Mouse (Mus musculus): ENCODE measurements around the gene Tma7. TPM values are rescaled to one million over a fixed set of nuclear protein-coding genes. Genes with fewer than 3 reads are reported as not detected.

The Tma7 gene
- polyA plus RNA-seq, 1 experiment = 203 TPM

DNA sequence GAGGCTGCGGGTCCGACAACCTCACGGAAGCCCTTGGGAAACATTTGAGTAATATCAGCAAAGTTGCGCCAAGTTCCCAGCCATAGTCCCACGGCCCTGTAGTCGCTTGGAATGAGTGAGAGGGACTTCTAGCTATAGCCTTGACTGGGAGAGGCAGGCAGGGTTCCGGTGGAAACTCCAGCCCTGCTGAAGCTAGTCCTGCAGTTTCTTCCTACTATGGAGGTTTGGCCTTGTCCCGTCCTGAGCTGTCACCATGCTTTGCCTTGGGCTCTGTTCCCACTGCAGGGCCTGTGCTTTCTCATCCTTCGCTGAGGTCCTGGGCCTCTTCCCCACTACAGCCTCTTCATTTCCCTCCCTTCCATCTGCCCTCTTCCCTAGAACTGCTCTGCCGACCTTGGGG lies 33.8 kb upstream of the Tma7 start:
- Histone ChIP-seq H3K9me3 (replicated peaks; ENCODE audit: control insufficient read depth, insufficient read depth, low read length, poor library complexity, severe bottlenecking) (no peaks in the 10 kb centered on the region), H3K4me3 (ENCODE audit: low read depth, low read length) (no peak overlapping the region), H3K27me3 (ENCODE audit: control insufficient read depth, insufficient read depth, low read length, poor library complexity, severe bottlenecking) (no peaks in the 10 kb centered on the region), H3K27ac (ENCODE audit: insufficient read depth, low read length) (no peak overlapping the region), H3K9ac (ENCODE audit: low read depth, poor library complexity, severe bottlenecking) (no peak overlapping the region), H3K36me3 (ENCODE audit: control insufficient read depth, insufficient read depth, low read length, poor library complexity, severe bottlenecking) (peaks cover 14% of the 10 kb centered on the region; the same call in 1 of the 2 replicates), H3K4me1 (ENCODE audit: control insufficient read depth, insufficient read depth, low read length) (no peaks in the 10 kb centered on the region)
- no peak for TF ChIP-seq POLR2A (IDR thresholded peaks at IDR 0.05; ENCODE audit: insufficient read depth, low read length)
- no peak for TF ChIP-seq EP300 (IDR thresholded peaks at IDR 0.05; ENCODE audit: insufficient read depth, low read depth, low read length)
- TF ChIP-seq CTCF (IDR thresholded peaks at IDR 0.05; ENCODE audit: low read depth, low read length) = no peak

GRCm38 (mm10) chr9:109114871-109115270 lies 32.5 kb upstream of the Tma7 start:
- Histone ChIP-seq H3K9me3 (replicated peaks; ENCODE audit: control insufficient read depth, insufficient read depth, low read length, poor library complexity, severe bottlenecking) (peaks cover 1% of the 10 kb centered on the region; the same call in 1 of the 2 replicates), H3K9ac (ENCODE audit: low read depth, poor library complexity, severe bottlenecking) (no peak overlapping the region), H3K27me3 (ENCODE audit: control insufficient read depth, insufficient read depth, low read length, poor library complexity, severe bottlenecking) (no peaks in the 10 kb centered on the region), H3K27ac (ENCODE audit: insufficient read depth, low read length) (no peak overlapping the region), H3K4me1 (ENCODE audit: control insufficient read depth, insufficient read depth, low read length) (no peaks in the 10 kb centered on the region), H3K36me3 (ENCODE audit: control insufficient read depth, insufficient read depth, low read length, poor library complexity, severe bottlenecking) (peaks cover 14% of the 10 kb centered on the region; the same call in 1 of the 2 replicates), H3K4me3 (ENCODE audit: low read depth, low read length) (no peak overlapping the region)
- no peak for TF ChIP-seq POLR2A (IDR thresholded peaks at IDR 0.05; ENCODE audit: insufficient read depth, low read length)
- TF ChIP-seq CTCF (IDR thresholded peaks at IDR 0.05; ENCODE audit: low read depth, low read length) = no peak
- no peak for TF ChIP-seq EP300 (IDR thresholded peaks at IDR 0.05; ENCODE audit: insufficient read depth, low read depth, low read length)

DNA sequence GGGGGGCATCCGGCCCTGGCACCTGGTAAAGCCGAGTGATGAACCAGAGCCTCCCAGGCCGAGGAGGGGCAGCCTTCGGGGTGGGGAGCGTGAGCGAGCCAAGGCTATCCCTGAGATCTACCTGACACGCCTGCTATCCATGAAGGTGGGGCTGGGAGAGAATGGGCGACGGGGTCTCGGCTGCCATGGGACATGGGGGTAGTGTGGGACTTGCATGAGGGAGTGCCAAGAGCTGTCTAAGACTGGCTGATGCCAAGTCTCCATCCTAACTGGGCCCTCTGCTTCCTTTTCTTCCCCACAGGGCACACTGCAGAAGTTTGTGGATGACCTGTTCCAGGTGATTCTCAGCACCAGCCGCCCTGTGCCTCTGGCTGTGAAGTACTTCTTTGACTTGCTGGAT lies 31.9 kb upstream of the Tma7 start:
- no peaks in the 10 kb centered on the region for H3K27me3 ChIP-seq (ENCODE audit: control insufficient read depth, insufficient read depth, low read length, poor library complexity, severe bottlenecking)
- no peaks in the 10 kb centered on the region for H3K4me1 ChIP-seq (ENCODE audit: control insufficient read depth, insufficient read depth, low read length)
- no peak overlapping the region for H3K27ac ChIP-seq (ENCODE audit: insufficient read depth, low read length)
- H3K9me3 ChIP-seq (replicated peaks; ENCODE audit: control insufficient read depth, insufficient read depth, low read length, poor library complexity, severe bottlenecking) = peaks cover 6% of the 10 kb centered on the region; the same call in 1 of the 2 replicates
- H3K36me3 ChIP-seq (ENCODE audit: control insufficient read depth, insufficient read depth, low read length, poor library complexity, severe bottlenecking) = peaks cover 17% of the 10 kb centered on the region; the same call in 1 of the 2 replicates
- TF ChIP-seq POLR2A (IDR thresholded peaks at IDR 0.05; ENCODE audit: insufficient read depth, low read length) (no peak), EP300 (IDR thresholded peaks at IDR 0.05; ENCODE audit: insufficient read depth, low read depth, low read length) (no peak), CTCF (IDR thresholded peaks at IDR 0.05; ENCODE audit: low read depth, low read length) (no peak)
- H3K4me3 ChIP-seq (ENCODE audit: low read depth, low read length) = no peak overlapping the region
- no peak overlapping the region for H3K9ac ChIP-seq (ENCODE audit: low read depth, poor library complexity, severe bottlenecking)

DNA sequence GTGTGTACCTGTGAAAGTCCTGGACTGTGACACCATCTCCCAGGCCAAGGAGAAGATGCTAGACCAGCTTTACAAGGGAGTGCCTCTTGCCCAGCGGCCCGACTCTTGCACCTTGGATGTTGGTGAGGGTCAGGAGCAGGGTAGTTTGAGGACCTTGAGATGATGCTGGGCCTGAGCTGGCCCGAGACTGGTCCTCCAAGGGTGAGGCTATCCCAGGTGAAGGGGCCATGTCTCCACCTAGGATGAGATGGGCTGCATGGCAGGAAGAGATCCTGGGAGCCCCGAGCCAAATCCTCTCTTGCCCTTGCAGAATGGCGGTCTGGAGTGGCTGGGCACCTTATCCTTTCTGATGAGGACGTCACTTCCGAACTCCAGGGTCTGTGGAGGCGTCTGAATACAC lies 30.9 kb upstream of the Tma7 start:
- Histone ChIP-seq H3K9me3 (replicated peaks; ENCODE audit: control insufficient read depth, insufficient read depth, low read length, poor library complexity, severe bottlenecking) (peaks cover 6% of the 10 kb centered on the region; the same call in 1 of the 2 replicates), H3K36me3 (ENCODE audit: control insufficient read depth, insufficient read depth, low read length, poor library complexity, severe bottlenecking) (peaks cover 17% of the 10 kb centered on the region; the same call in 1 of the 2 replicates), H3K4me3 (ENCODE audit: low read depth, low read length) (no peak overlapping the region), H3K27me3 (ENCODE audit: control insufficient read depth, insufficient read depth, low read length, poor library complexity, severe bottlenecking) (no peaks in the 10 kb centered on the region), H3K27ac (ENCODE audit: insufficient read depth, low read length) (no peak overlapping the region), H3K4me1 (ENCODE audit: control insufficient read depth, insufficient read depth, low read length) (no peaks in the 10 kb centered on the region), H3K9ac (ENCODE audit: low read depth, poor library complexity, severe bottlenecking) (no peak overlapping the region)
- TF ChIP-seq EP300 (IDR thresholded peaks at IDR 0.05; ENCODE audit: insufficient read depth, low read depth, low read length) = no peak
- TF ChIP-seq POLR2A (IDR thresholded peaks at IDR 0.05; ENCODE audit: insufficient read depth, low read length) = no peak
- TF ChIP-seq CTCF (IDR thresholded peaks at IDR 0.05; ENCODE audit: low read depth, low read length) = no peak

DNA sequence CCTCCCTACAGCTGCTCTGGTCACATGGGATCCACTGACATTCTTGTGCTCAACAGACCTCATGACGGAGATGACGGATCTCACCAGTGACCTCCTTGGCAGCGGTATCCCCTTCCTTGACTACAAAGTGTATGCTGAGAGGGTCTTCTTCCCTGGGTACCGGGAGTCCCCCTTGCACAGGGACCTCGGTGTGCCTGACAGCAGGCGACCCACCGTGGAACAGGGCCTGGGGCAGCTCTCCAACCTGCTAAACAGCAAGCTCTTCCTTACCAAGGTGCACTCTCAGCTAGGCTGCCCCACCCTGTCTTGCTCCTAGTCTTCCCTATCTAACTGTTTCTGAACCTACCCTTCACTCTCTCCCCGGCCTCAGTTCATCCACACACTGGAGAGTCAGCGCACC lies 29.2 kb upstream of the Tma7 start:
- no peak overlapping the region for H3K4me3 ChIP-seq (ENCODE audit: low read depth, low read length)
- peaks cover 6% of the 10 kb centered on the region; the same call in 1 of the 2 replicates for H3K9me3 ChIP-seq (replicated peaks; ENCODE audit: control insufficient read depth, insufficient read depth, low read length, poor library complexity, severe bottlenecking)
- H3K4me1 ChIP-seq (ENCODE audit: control insufficient read depth, insufficient read depth, low read length) = no peaks in the 10 kb centered on the region
- no peak overlapping the region for H3K9ac ChIP-seq (ENCODE audit: low read depth, poor library complexity, severe bottlenecking)
- TF ChIP-seq CTCF (IDR thresholded peaks at IDR 0.05; ENCODE audit: low read depth, low read length) (no peak), EP300 (IDR thresholded peaks at IDR 0.05; ENCODE audit: insufficient read depth, low read depth, low read length) (no peak), POLR2A (IDR thresholded peaks at IDR 0.05; ENCODE audit: insufficient read depth, low read length) (no peak)
- H3K27ac ChIP-seq (ENCODE audit: insufficient read depth, low read length) = no peak overlapping the region
- peaks cover 15% of the 10 kb centered on the region; the same call in 1 of the 2 replicates for H3K36me3 ChIP-seq (ENCODE audit: control insufficient read depth, insufficient read depth, low read length, poor library complexity, severe bottlenecking)
- H3K27me3 ChIP-seq (ENCODE audit: control insufficient read depth, insufficient read depth, low read length, poor library complexity, severe bottlenecking) = no peaks in the 10 kb centered on the region

GRCm38 (mm10) chr9:109111101-109111500 lies 28.7 kb upstream of the Tma7 start:
- Histone ChIP-seq H3K9ac (ENCODE audit: low read depth, poor library complexity, severe bottlenecking) (no peak overlapping the region), H3K27me3 (ENCODE audit: control insufficient read depth, insufficient read depth, low read length, poor library complexity, severe bottlenecking) (no peaks in the 10 kb centered on the region), H3K27ac (ENCODE audit: insufficient read depth, low read length) (no peak overlapping the region), H3K4me3 (ENCODE audit: low read depth, low read length) (no peak overlapping the region), H3K4me1 (ENCODE audit: control insufficient read depth, insufficient read depth, low read length) (no peaks in the 10 kb centered on the region), H3K9me3 (replicated peaks; ENCODE audit: control insufficient read depth, insufficient read depth, low read length, poor library complexity, severe bottlenecking) (peaks cover 6% of the 10 kb centered on the region; the same call in 1 of the 2 replicates), H3K36me3 (ENCODE audit: control insufficient read depth, insufficient read depth, low read length, poor library complexity, severe bottlenecking) (peaks cover 14% of the 10 kb centered on the region; the same call in 1 of the 2 replicates)
- no peak for TF ChIP-seq EP300 (IDR thresholded peaks at IDR 0.05; ENCODE audit: insufficient read depth, low read depth, low read length)
- TF ChIP-seq CTCF (IDR thresholded peaks at IDR 0.05; ENCODE audit: low read depth, low read length) = no peak
- TF ChIP-seq POLR2A (IDR thresholded peaks at IDR 0.05; ENCODE audit: insufficient read depth, low read length) = no peak

All from ES-Bruce4 (cell line).